Comparison of ENCODE assay signal across 8 mouse cellular contexts in the genomic region with DNA sequence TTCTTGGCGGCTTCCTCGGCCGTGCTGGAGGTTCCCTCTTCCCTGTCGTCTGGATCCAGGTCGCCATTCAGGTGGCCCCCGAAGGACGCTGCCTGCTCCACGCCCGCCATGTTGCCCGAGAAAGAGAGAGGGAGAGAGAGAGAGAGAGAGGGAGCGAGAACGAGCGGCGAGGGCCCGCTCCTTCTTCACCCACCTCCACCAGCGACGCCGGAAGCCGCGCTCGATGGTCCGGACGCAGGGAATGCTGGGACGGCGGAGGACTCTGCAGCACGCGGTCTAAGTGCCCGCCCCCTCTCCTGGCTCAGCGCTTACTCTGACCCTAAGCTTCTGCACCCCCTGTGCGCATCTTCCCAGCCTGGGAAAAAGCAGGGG. TPM values are rescaled to one million over a fixed set of nuclear protein-coding genes. Genes with fewer than 3 reads are reported as not detected.
DNase-seq lines count a peak whose midpoint lies in the region; ATAC-seq and TF ChIP-seq lines count a peak whose summit lies in the region.

No protein-coding gene starts in this region.

- H3K36me3 ChIP-seq in heart, embryonic 13.5 days = peaks cover 25% of the 10 kb centered on the region
- peaks cover 14% of the 10 kb centered on the region for H3K36me3 ChIP-seq in liver, embryonic 11.5 days (ENCODE audit: control insufficient read depth, insufficient read depth, low read length)
- H3K36me3 ChIP-seq in myocyte (ENCODE audit: control insufficient read depth, insufficient read depth) = peaks cover 10% of the 10 kb centered on the region
- H3K36me3 ChIP-seq in splenic B cell, adult 2 months (ENCODE audit: control insufficient read depth, insufficient read depth, low read length, poor library complexity, severe bottlenecking) = peaks cover 4% of the 10 kb centered on the region; the same call in 1 of the 2 replicates

- peak overlapping the region; percentile 86 for H3K4me2 ChIP-seq in heart, embryonic 13.5 days
- H3K4me2 ChIP-seq in liver, embryonic 11.5 days = peak overlapping the region; percentile 65
- H3K4me2 ChIP-seq in myocyte (ENCODE audit: low read depth) = peak overlapping the region; percentile 100

- TF ChIP-seq POLR2A in myocyte (IDR thresholded peaks at IDR 0.05; ENCODE audit: insufficient read length, low read depth) = peak; percentile 75

- peak overlapping the region; percentile 93 for H3K4me3 ChIP-seq in brown adipose tissue, adult 24 weeks (ENCODE audit: insufficient read depth, low read depth, low read length)
- H3K4me3 ChIP-seq in heart, embryonic 13.5 days = peak overlapping the region; percentile 93
- H3K4me3 ChIP-seq in liver, embryonic 11.5 days (ENCODE audit: low read depth, low read length) = peak overlapping the region; percentile 99
- H3K4me3 ChIP-seq in myocyte = peak overlapping the region; percentile 98

- H3K79me2 ChIP-seq in myocyte (ENCODE audit: control insufficient read depth, insufficient read depth) = peaks cover 49% of the 10 kb centered on the region

- no peaks in the 10 kb centered on the region for H3K9me3 ChIP-seq in heart, embryonic 13.5 days
- no peaks in the 10 kb centered on the region for H3K9me3 ChIP-seq in liver, embryonic 11.5 days (ENCODE audit: control insufficient read depth, low read length)

- H3ac ChIP-seq in myocyte (ENCODE audit: control insufficient read depth, insufficient read length) = peak overlapping the region; percentile 64

- H3K27me3 ChIP-seq in heart, embryonic 13.5 days (replicated peaks) = no peaks in the 10 kb centered on the region
- H3K27me3 ChIP-seq in liver, embryonic 11.5 days (replicated peaks; ENCODE audit: control insufficient read depth, insufficient read depth, low read length) = no peaks in the 10 kb centered on the region
- no peaks in the 10 kb centered on the region for H3K27me3 ChIP-seq in myocyte (ENCODE audit: control insufficient read depth, insufficient read depth, insufficient read length)
- no peaks in the 10 kb centered on the region for H3K27me3 ChIP-seq in splenic B cell, adult 2 months (ENCODE audit: control insufficient read depth, insufficient read depth, low read length, poor library complexity, severe bottlenecking)

- peak overlapping the region; percentile 87 for H3K27ac ChIP-seq in brown adipose tissue, adult 24 weeks (replicated peaks; ENCODE audit: low read depth, low read length)
- H3K27ac ChIP-seq in heart, embryonic 13.5 days (replicated peaks) = peak overlapping the region; percentile 92
- peak overlapping the region; percentile 85 for H3K27ac ChIP-seq in liver, embryonic 11.5 days (ENCODE audit: low read depth, low read length)

- H3K4me1 ChIP-seq in brown adipose tissue, adult 24 weeks (ENCODE audit: control insufficient read depth, insufficient read depth, insufficient read length, low read length) = peaks cover 3% of the 10 kb centered on the region; the same call in 1 of the 2 replicates
- H3K4me1 ChIP-seq in heart, embryonic 13.5 days = peaks cover 12% of the 10 kb centered on the region
- peaks cover 18% of the 10 kb centered on the region for H3K4me1 ChIP-seq in liver, embryonic 11.5 days (replicated peaks; ENCODE audit: control insufficient read depth, insufficient read depth, low read length)

- H3K9ac ChIP-seq in heart, embryonic 13.5 days = peak overlapping the region; percentile 98
- peak overlapping the region; percentile 98 for H3K9ac ChIP-seq in liver, embryonic 11.5 days (ENCODE audit: low read depth, low read length)

- ATAC-seq in CD4-positive, CD25-positive, alpha-beta regulatory T cell, adult 4 months = peak; percentile 91
- ATAC-seq in erythroid progenitor cell, adult 5-6 weeks (replicated peaks; ENCODE audit: low FRiP score, poor library complexity, severe bottlenecking) = peak; percentile 70
- ATAC-seq in heart, embryonic 13.5 days (ENCODE audit: extremely low read depth, insufficient number of reproducible peaks, low FRiP score, low TSS enrichment) = peak; percentile 94
- ATAC-seq in liver, embryonic 11.5 days (replicated peaks; ENCODE audit: low FRiP score) = peak; percentile 85

- 0% methylated on average over 24 of the region's 30 CpGs for WGBS in heart, embryonic 13.5 days
- 0% methylated on average over 29 of the region's 30 CpGs for WGBS in liver, embryonic 11.5 days

- DNase-seq in kidney, postnatal 10 days = peak; percentile 95
- peak; percentile 91 for DNase-seq in liver, embryonic 11.5 days (ENCODE audit: low spot score)
- peak; percentile 78 for DNase-seq in splenic B cell, adult 2 months (ENCODE audit: low read depth, low spot score)

TF ChIP-seq in myocyte, 11 proteins besides CTCF, POLR2A, EP300 and RAD21:
- TF ChIP-seq TCF12 (IDR thresholded peaks at IDR 0.05; ENCODE audit: insufficient read depth, poor library complexity, severe bottlenecking) (no peak), REST (IDR thresholded peaks at IDR 0.05; ENCODE audit: insufficient read depth, insufficient read length) (no peak), MYOG (IDR thresholded peaks at IDR 0.05; ENCODE audit: control insufficient read depth in 1 of 3, insufficient read depth in 1 of 3, insufficient read length in 2 of 3, low read depth in 2 of 3) (peak in 1 of 3 experiments; percentile 24), SRF (IDR thresholded peaks at IDR 0.05; ENCODE audit: control insufficient read depth, insufficient read length, low read depth) (no peak), USF1 (IDR thresholded peaks at IDR 0.05; ENCODE audit: low read depth) (no peak), CEBPB (IDR thresholded peaks at IDR 0.05; ENCODE audit: insufficient read depth, poor library complexity, severe bottlenecking) (no peak), MAX (IDR thresholded peaks at IDR 0.05; ENCODE audit: low read depth) (peak; percentile 16), POLR2AphosphoS2 (IDR thresholded peaks at IDR 0.05; ENCODE audit: insufficient read length, low read depth) (peak; percentile 89), TCF3 (IDR thresholded peaks at IDR 0.05; ENCODE audit: insufficient read length, low read depth) (no peak), MYOD1 (IDR thresholded peaks at IDR 0.05; ENCODE audit: control insufficient read depth in 1 of 3, insufficient read length in 2 of 3, low read depth in 2 of 3) (no peak), E2F4 (IDR thresholded peaks at IDR 0.05; ENCODE audit: insufficient read depth) (no peak)
TF ChIP-seq in myocyte: peak in this region for 3.

RNA-seq across cellular contexts. Expression of a gene that starts 7.3 kb away (rescaled TPM):
- polyA plus RNA-seq in CD4-positive, CD25-positive, alpha-beta regulatory T cell, adult 4 months (2017; shearing (Covaris generic)) = 100 to 1,000 TPM; 169 to 171 TPM
- polyA plus RNA-seq in brown adipose tissue, adult 24 weeks (2012; ENCODE audit: insufficient read depth, insufficient read length, missing spikeins) = 137 TPM in 2 replicates
- total RNA-seq in erythroid progenitor cell, adult 5-6 weeks (2015; ENCODE audit: low replicate concordance) = 1,957 and 2,402 TPM in 2 replicates
- 2,822 and 3,110 TPM in 2 replicates for total RNA-seq in erythroid progenitor cell, adult 5-6 weeks (2017; ENCODE audit: low replicate concordance)
- 141 and 148 TPM in 2 replicates for polyA plus RNA-seq in heart, embryonic 13.5 days (2015; fragmentation: Nextera tagmentation; extraction: Ambion mirVana)
- polyA plus RNA-seq in liver, embryonic 11.5 days (2014; fragmentation: Nextera tagmentation; extraction: Ambion mirVana) = 397 and 398 TPM in 2 replicates
- 171 TPM for polyA plus RNA-seq in myocyte (2012; fragmentation: generic; extraction: Trizol)

RNA-seq across cellular contexts. Expression of a gene that starts 58.2 kb away (rescaled TPM):
- not detected for polyA plus RNA-seq in CD4-positive, CD25-positive, alpha-beta regulatory T cell, adult 4 months (2017; shearing (Covaris generic))
- not detected in 2 replicates for polyA plus RNA-seq in brown adipose tissue, adult 24 weeks (2012; ENCODE audit: insufficient read depth, insufficient read length, missing spikeins)
- not detected in 2 replicates for total RNA-seq in erythroid progenitor cell, adult 5-6 weeks (2015; ENCODE audit: low replicate concordance)
- total RNA-seq in erythroid progenitor cell, adult 5-6 weeks (2017; ENCODE audit: low replicate concordance) = not detected in 2 replicates
- 0.29 and 0.31 TPM in 2 replicates for polyA plus RNA-seq in heart, embryonic 13.5 days (2015; fragmentation: Nextera tagmentation; extraction: Ambion mirVana)
- 4.0 and 4.3 TPM in 2 replicates for polyA plus RNA-seq in liver, embryonic 11.5 days (2014; fragmentation: Nextera tagmentation; extraction: Ambion mirVana)
- polyA plus RNA-seq in myocyte (2012; fragmentation: generic; extraction: Trizol) = 0.17 TPM

Comparison
In these comparisons a context has a peak if more than half of its experiments do, and no peak if none do; other contexts are left out.
1. Peak in every context shown above with its lines: DNase-seq, ATAC-seq, H3K4me3 ChIP-seq and H3K27ac ChIP-seq.